In the genomic region with DNA sequence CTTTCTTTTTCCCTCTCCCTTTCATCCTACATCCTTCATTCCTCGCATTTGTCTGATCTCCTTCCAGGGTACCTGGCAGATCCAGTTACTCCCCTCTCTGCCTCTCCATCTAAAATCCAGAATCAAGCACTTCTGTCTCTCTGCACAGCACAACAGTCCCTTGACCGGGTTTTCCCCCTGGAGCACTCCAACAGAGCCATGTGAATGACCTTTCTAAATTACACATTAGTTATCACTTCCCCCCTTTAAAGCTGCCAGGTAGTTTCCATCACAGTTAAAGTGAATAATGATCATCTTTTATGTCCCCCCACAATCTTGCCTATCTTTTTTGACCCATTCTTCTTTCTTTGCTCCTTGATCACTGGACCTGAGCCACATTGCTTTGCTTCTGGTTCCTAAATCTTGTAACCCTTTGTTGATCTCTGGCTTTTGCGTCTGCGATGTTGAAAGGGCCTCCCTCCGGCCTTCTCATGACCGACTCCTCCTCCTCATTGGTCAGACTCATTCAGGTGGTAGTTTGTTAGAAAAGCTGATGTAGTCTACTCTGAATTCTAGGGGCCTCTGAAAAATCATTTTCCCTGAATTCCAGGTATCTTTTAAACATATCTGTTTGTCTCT, we compare ENCODE assay signal across 18 mouse cellular contexts.
DNase-seq lines count a peak whose midpoint lies in the region; ATAC-seq and TF ChIP-seq lines count a peak whose summit lies in the region.
"Had no signal": no experiment of that assay in that cellular context is flagged by ENCODE, and none has a peak within 500 bp of the region (broad histone marks: within the 10 kb centered on the region; RNA-seq: fewer than 3 reads in every experiment).

No protein-coding gene starts in this region.

- H3K36me3 ChIP-seq in kidney, embryonic 15.5 days = peaks cover 21% of the 10 kb centered on the region
- no peaks in the 10 kb centered on the region; the same call in 1 of the 2 replicates for H3K36me3 ChIP-seq in kidney, adult 2 months (ENCODE audit: control insufficient read depth, insufficient read depth, low read length)
- H3K36me3 ChIP-seq: embryonic facial prominence, embryonic 12.5 days; forebrain, embryonic 15.5 days; hindbrain, embryonic 15.5 days had no signal

- H3K27me3 ChIP-seq in kidney, embryonic 15.5 days = no peaks in the 10 kb centered on the region
- H3K27me3 ChIP-seq in kidney, adult 2 months (replicated peaks; ENCODE audit: control insufficient read depth, insufficient read depth, low read length) = no peaks in the 10 kb centered on the region
- H3K27me3 ChIP-seq: embryonic facial prominence, embryonic 12.5 days; forebrain, embryonic 15.5 days; hindbrain, embryonic 15.5 days had no signal

- H3K27ac ChIP-seq in kidney, embryonic 15.5 days = 0 out of 2 replicates have a peak overlapping the region, but pooled peaks have one; percentile 27
- H3K27ac ChIP-seq in kidney, adult 2 months (ENCODE audit: insufficient read depth, low read depth, low read length) = no peak overlapping the region
- peak overlapping the region; percentile 17; the same call in 1 of the 2 replicates for H3K27ac ChIP-seq in left cerebral cortex, adult 2 months
- H3K27ac ChIP-seq: embryonic facial prominence, embryonic 12.5 days; forebrain, embryonic 15.5 days; hindbrain, embryonic 15.5 days had no signal

- H3K4me1 ChIP-seq in kidney, embryonic 15.5 days = peaks cover 39% of the 10 kb centered on the region
- peaks cover 16% of the 10 kb centered on the region for H3K4me1 ChIP-seq in kidney, adult 2 months (ENCODE audit: control insufficient read depth, insufficient read depth, low read length)
- H3K4me1 ChIP-seq: forebrain, embryonic 15.5 days had no signal

- TF ChIP-seq CTCF in kidney, adult 2 months (conservative IDR thresholded peaks at IDR 0.05; ENCODE audit: insufficient read depth, insufficient read length, low read depth, low read length) = no peak
- TF ChIP-seq CTCF in left cerebral cortex, adult 2 months (IDR thresholded peaks at IDR 0.05) = no peak

- peak; percentile 50 for ATAC-seq in kidney, embryonic 15.5 days (replicated peaks; ENCODE audit: low FRiP score)
- ATAC-seq: forebrain, embryonic 15.5 days had no signal

- 20% methylated on average over 6 of the region's 6 CpGs for WGBS in kidney, embryonic 15.5 days
- 44% methylated on average over 6 of the region's 6 CpGs for WGBS in kidney, adult 2 months

- no peaks in the 10 kb centered on the region for H3K9me3 ChIP-seq in kidney, embryonic 15.5 days (replicated peaks)
- H3K9me3 ChIP-seq: embryonic facial prominence, embryonic 12.5 days; forebrain, embryonic 15.5 days; heart, embryonic 10.5 days; hindbrain, embryonic 15.5 days had no signal

- intact Hi-C loops in left cerebral cortex, adult 2 months (cut with DNase I) = loop anchor here (5.0 kb wide), 1 partner anchor 60 kb away; no protein-coding TSS in a partner anchor

- peak overlapping the region; percentile 21; the same call in 1 of the 2 replicates for H3K4me2 ChIP-seq in kidney, embryonic 15.5 days
- H3K4me2 ChIP-seq: embryonic facial prominence, embryonic 12.5 days; forebrain, embryonic 15.5 days; hindbrain, embryonic 15.5 days had no signal

- TF ChIP-seq POLR2A in kidney, adult 2 months (IDR thresholded peaks at IDR 0.05; ENCODE audit: low read depth, low read length) = no peak

- no peak overlapping the region for H3K9ac ChIP-seq in kidney, embryonic 15.5 days
- H3K9ac ChIP-seq: embryonic facial prominence, embryonic 12.5 days; forebrain, embryonic 15.5 days; hindbrain, embryonic 15.5 days had no signal

- DNase-seq in heart, adult 11 months = peak; percentile 61
- DNase-seq in heart, postnatal 4 days = no peak
- DNase-seq in kidney, adult 2 months = no peak
- DNase-seq in left cerebral cortex, adult 2 months (ENCODE audit: extremely low spot score in 1 of 2, low spot score in 2 of 2) = no peak
- no peak for DNase-seq in left cerebral cortex, adult 18-20 months (ENCODE audit: low spot score in 2 of 2)
- peak; percentile 44 for DNase-seq in A20 (ENCODE audit: low read depth, low spot score)
- no peak for DNase-seq in adrenal gland, adult 18-20 months (ENCODE audit: low spot score in 2 of 2)
- DNase-seq: adrenal gland, postnatal 10 days; cerebellum, adult 11-12 months; cerebellum, adult 9-10 months; cerebellum, postnatal 25 days; gastrocnemius, postnatal 36 days; heart, adult 18-20 months had no signal

- no peak overlapping the region for H3K4me3 ChIP-seq in kidney, embryonic 15.5 days (replicated peaks)
- no peak overlapping the region for H3K4me3 ChIP-seq in kidney, adult 2 months (ENCODE audit: insufficient read depth, low read depth, low read length)
- no peak overlapping the region for H3K4me3 ChIP-seq in left cerebral cortex, adult 2 months
- H3K4me3 ChIP-seq: embryonic facial prominence, embryonic 12.5 days; forebrain, embryonic 15.5 days; heart, embryonic 10.5 days; hindbrain, embryonic 15.5 days had no signal

Comparison
In these comparisons a context has a peak if more than half of its experiments do, and no peak if none do; other contexts are left out.
1. DNase-seq: peak in heart, adult 11 months (single experiment) and A20 (single experiment); none in heart, postnatal 4 days (single experiment), kidney, adult 2 months (single experiment), left cerebral cortex, adult 2 months (0 of 2), left cerebral cortex, adult 18-20 months (0 of 2) and adrenal gland, adult 18-20 months (0 of 2).